Mouse (Mus musculus) Patski (cell line): Measurements from ENCODE around the gene Dpm3. TPM values are rescaled to one million over a fixed set of nuclear protein-coding genes. Genes with fewer than 3 reads are reported as not detected.

Source experiments
- ATAC-seq: fragments of 100-300 bp; one replicate; pipeline ENCODE4 v1.8.0; 2021
- CTCF ChIA-PET: fragments of 350-600 bp; sonication (Branson Sonifier 250); formaldehyde crosslinking; loops from one replicate; lab custom pipeline; 2022; ENCODE audit warnings: inconsistent platforms; lab: Charles Lee
- POLR2A ChIA-PET: fragments of 350-600 bp; sonication (Branson Sonifier 250); formaldehyde crosslinking; loops from one replicate; lab custom pipeline; 2022; ENCODE audit warnings: antibody characterized with exemption, inconsistent platforms; lab: Charles Lee
- DNase-seq: peaks from one replicate; pipeline ENCODE4 v3.0.0-alpha.2; 2011; ENCODE audit warnings: low read depth, low spot score
- H3K27me3 ChIP-seq: fragments of 371-371 bp; one replicate; pipeline ENCODE4 v1.5.1; 2021
- CTCF ChIP-seq: fragments of 100-300 bp; IDR thresholded peaks from one replicate; pipeline ENCODE4 v1.5.1; 2021
- in situ Hi-C: fragments of 300-500 bp; cut with MboI; formaldehyde crosslinking; loops from 3 replicates; pipeline ENCODE4 v1.11.1; 2018; ENCODE audit warnings: low pct_unique_long_range_greater_than_20kb, mixed read lengths
- polyA plus RNA-seq: library from polyadenylated mRNA; unstranded; gene quantifications from one replicate; pipeline ENCODE4 v1.2.3, GENCODE M21; 2021

Dpm3 gene
- polyA plus RNA-seq, 1 experiment from 2014 or later: 104 TPM

- ATAC-seq (no peak), DNase-seq (no peak)
- H3K27me3 ChIP-seq: no peaks in the 10 kb centered on the region
- in situ Hi-C loops: no loop called here
- no peak for TF ChIP-seq CTCF
- CTCF ChIA-PET: interaction anchor here (1.0 to 4.7 kb wide), 2 partner anchors 14 to 79 kb away, joined by 4 to 51 read pairs; partner anchors contain the start of genes Krtcap2 and Trim46
- POLR2A ChIA-PET: interaction anchor here (1.0 to 2.4 kb wide), 2 partner anchors 15 to 18 kb away, joined by 3 to 13 read pairs; no protein-coding TSS in a partner anchor
Observed at GRCm38 (mm10) chr3:89229276-89229675, 29.9 kb upstream of the Dpm3 start.

GRCm38 (mm10) chr3:89230561-89230960 lies 28.6 kb upstream of the Dpm3 start:
- H3K27me3 ChIP-seq: no peaks in the 10 kb centered on the region

GRCm38 (mm10) chr3:89231345-89231744 lies 27.8 kb upstream of the Dpm3 start:
- no peaks in the 10 kb centered on the region for H3K27me3 ChIP-seq
- in situ Hi-C loops: no loop called here
- ChIA-PET CTCF (interaction anchor here (1.2 to 4.7 kb wide), 6 partner anchors 8 to 144 kb away, joined by 3 to 51 read pairs (median 4); partner anchors contain the start of genes Krtcap2 and Trim46), POLR2A (interaction anchor here (2.4 kb wide), 1 partner anchor 13 kb away, joined by 13 read pairs; no protein-coding TSS in a partner anchor)
- DNase-seq (no peak), ATAC-seq (no peak)
- TF ChIP-seq CTCF: no peak

More at GRCm38 (mm10) chr3:89230561-89230960, 28.6 kb upstream of the Dpm3 start:
- in situ Hi-C loops: no loop called here
- ATAC-seq: no peak
- ChIA-PET POLR2A (interaction anchor here (0.6 to 2.4 kb wide), 2 partner anchors 14 to 112 kb away, joined by 5 to 13 read pairs; no protein-coding TSS in a partner anchor), CTCF (interaction anchor here (1.2 to 4.7 kb wide), 6 partner anchors 9 to 143 kb away, joined by 3 to 51 read pairs (median 4); partner anchors contain the start of genes Krtcap2 and Trim46)
- DNase-seq: no peak
- no peak for TF ChIP-seq CTCF

- in situ Hi-C loops: no loop called here
- CTCF ChIA-PET: interaction anchor here (1.5 to 4.7 kb wide), 2 partner anchors 12 to 40 kb away, joined by 3 to 51 read pairs; partner anchors contain the start of genes Krtcap2 and Trim46
Observed at GRCm38 (mm10) chr3:89231772-89232275, 27.3 kb upstream of the Dpm3 start.

GRCm38 (mm10) chr3:89232614-89233013 lies 26.5 kb upstream of the Dpm3 start:
- in situ Hi-C loops: no loop called here
- H3K27me3 ChIP-seq: no peaks in the 10 kb centered on the region
- ChIA-PET POLR2A (interaction anchor here (0.6 to 1.5 kb wide), 2 partner anchors 11 to 13 kb away, joined by 3 to 7 read pairs; no protein-coding TSS in a partner anchor), CTCF (interaction anchor here (4.7 kb wide), 1 partner anchor 11 kb away, joined by 51 read pairs; the partner anchor contains the start of genes Krtcap2 and Trim46)
- ATAC-seq (no peak), DNase-seq (no peak)
- no peak for TF ChIP-seq CTCF

More at GRCm38 (mm10) chr3:89231772-89232275, 27.3 kb upstream of the Dpm3 start:
- H3K27me3 ChIP-seq: no peaks in the 10 kb centered on the region
- ATAC-seq (no peak), DNase-seq (no peak)
- POLR2A ChIA-PET: interaction anchor here (1.5 kb wide), 1 partner anchor 12 kb away, joined by 7 read pairs; no protein-coding TSS in a partner anchor
- no peak for TF ChIP-seq CTCF

GRCm38 (mm10) chr3:89233562-89234110 lies 25.5 kb upstream of the Dpm3 start:
- ChIA-PET CTCF (interaction anchor here (1.4 to 4.7 kb wide), 2 partner anchors 10 kb away, joined by 9 to 51 read pairs; partner anchors contain the start of genes Krtcap2 and Trim46), POLR2A (interaction anchor here (0.9 kb wide), 1 partner anchor 37 kb away, joined by 3 read pairs; no protein-coding TSS in a partner anchor)
- in situ Hi-C loops: no loop called here
- no peak for TF ChIP-seq CTCF
- ATAC-seq (no peak), DNase-seq (no peak)
- no peaks in the 10 kb centered on the region for H3K27me3 ChIP-seq

- DNase-seq (no peak), ATAC-seq (no peak)
- in situ Hi-C loops: no loop called here
- CTCF ChIA-PET: interaction anchor here (1.2 to 3.0 kb wide), 3 partner anchors 9 to 72 kb away, joined by 3 to 10 read pairs (median 3); partner anchors contain the start of genes Krtcap2 and Trim46
- no peak for TF ChIP-seq CTCF
- no peaks in the 10 kb centered on the region for H3K27me3 ChIP-seq
- POLR2A ChIA-PET: interaction anchor here (1.1 kb wide), 1 partner anchor 33 kb away, joined by 3 read pairs; no protein-coding TSS in a partner anchor
Observed at GRCm38 (mm10) chr3:89236516-89236915, 22.6 kb upstream of the Dpm3 start.

- CTCF ChIA-PET: interaction anchor here (3.0 kb wide), 1 partner anchor 8 kb away, joined by 10 read pairs; the partner anchor contains the start of genes Krtcap2 and Trim46
- POLR2A ChIA-PET: no interaction called here
- ATAC-seq: no peak
- H3K27me3 ChIP-seq: no peaks in the 10 kb centered on the region
- TF ChIP-seq CTCF: no peak
- no peak for DNase-seq
- in situ Hi-C loops: no loop called here
Observed at GRCm38 (mm10) chr3:89237682-89238081, 21.5 kb upstream of the Dpm3 start.

GRCm38 (mm10) chr3:89238494-89238893 lies 20.7 kb upstream of the Dpm3 start:
- ChIA-PET CTCF (interaction anchor here (3.0 kb wide), 1 partner anchor 7 kb away, joined by 10 read pairs; the partner anchor contains the start of genes Krtcap2 and Trim46), POLR2A (no interaction called here)
- ATAC-seq: no peak
- H3K27me3 ChIP-seq: no peaks in the 10 kb centered on the region
- no peak for DNase-seq
- no peak for TF ChIP-seq CTCF
- in situ Hi-C loops: no loop called here

GRCm38 (mm10) chr3:89242331-89242895 lies 16.7 kb upstream of the Dpm3 start:
- POLR2A ChIA-PET: interaction anchor here (1.2 to 5.8 kb wide), 2 partner anchors 25 to 36 kb away, joined by 3 to 39 read pairs; partner anchors contain the start of gene Efna1
- CTCF ChIA-PET: interaction anchor here (0.9 to 5.3 kb wide), 10 partner anchors 8 to 151 kb away, joined by 3 to 51 read pairs (median 4); partner anchors contain the start of gene Efna1
- no peak for TF ChIP-seq CTCF
- ATAC-seq (no peak), DNase-seq (no peak)
- in situ Hi-C loops: no loop called here
- H3K27me3 ChIP-seq: no peaks in the 10 kb centered on the region
